Mouse (Mus musculus): Measurements from ENCODE around the gene Gatm. TPM values are rescaled to one million over a fixed set of nuclear protein-coding genes. Genes with fewer than 3 reads are reported as not detected.

Gatm gene
- total and polyA plus RNA-seq, 3 experiments: 3.1 to 4.4 (median 3.3) TPM

DNA sequence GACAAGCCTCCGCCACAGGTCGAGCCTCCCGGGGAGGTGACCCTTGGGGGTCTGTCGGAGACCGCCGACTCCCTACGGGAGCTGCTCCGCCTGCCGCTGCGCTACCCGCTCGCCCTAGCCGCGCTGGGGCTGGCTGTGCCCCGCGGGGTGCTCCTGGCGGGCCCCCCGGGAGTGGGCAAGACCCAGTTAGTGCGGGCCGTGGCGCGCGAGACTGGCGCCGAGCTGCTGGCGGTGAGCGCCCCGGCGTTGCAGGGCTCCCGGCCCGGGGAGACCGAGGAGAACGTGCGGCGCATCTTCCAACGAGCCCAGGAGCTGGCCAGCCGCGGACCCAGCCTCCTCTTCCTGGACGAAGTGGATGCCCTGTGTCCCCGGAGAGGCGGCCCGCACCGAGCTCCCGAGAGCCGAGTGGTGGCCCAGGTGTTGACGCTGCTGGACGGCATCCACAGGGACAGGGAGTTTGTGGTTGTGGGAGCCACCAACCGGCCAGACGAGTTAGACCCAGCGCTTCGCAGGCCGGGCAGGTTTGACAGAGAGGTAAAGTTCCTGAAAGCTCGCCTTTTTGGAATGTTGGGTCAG lies 20.2 kb upstream of the Gatm start:
- peak overlapping the region; percentile 83 for H3K27ac ChIP-seq
- peaks cover 4% of the 10 kb centered on the region; the same call in 1 of the 2 replicates for H3K79me2 ChIP-seq (replicated peaks; ENCODE audit: control insufficient read depth, insufficient read depth, low read length)
- TF ChIP-seq CTCF (IDR thresholded peaks at IDR 0.05) (peak; percentile 15; the same call in 1 of the 2 replicates), POLR2A (IDR thresholded peaks at IDR 0.05; ENCODE audit: insufficient read depth, low read depth, low read length) (no peak)
- H3K27me3 ChIP-seq (ENCODE audit: control insufficient read depth, insufficient read depth, low read length): no peaks in the 10 kb centered on the region
- WGBS: under 1% methylated on average over 52 of the region's 53 CpGs
- peak overlapping the region; percentile 61 for H3K4me3 ChIP-seq
- DNase-seq: peak; percentile 46 to 47
- intact Hi-C loops (cut with DNase I): loop anchor here (2.0 to 10.0 kb wide), 2 partner anchors 71 to 123 kb away; partner anchors contain the start of gene Slc30a4
- H3K36me3 ChIP-seq (ENCODE audit: control insufficient read depth, insufficient read depth, low read length): peaks cover 4% of the 10 kb centered on the region; the same call in 1 of the 2 replicates
- peak overlapping the region; percentile 96 for H3K9ac ChIP-seq (ENCODE audit: low read depth, low read length)
- peaks cover 4% of the 10 kb centered on the region for H3K4me1 ChIP-seq (ENCODE audit: control insufficient read depth, insufficient read depth, low read length)

DNA sequence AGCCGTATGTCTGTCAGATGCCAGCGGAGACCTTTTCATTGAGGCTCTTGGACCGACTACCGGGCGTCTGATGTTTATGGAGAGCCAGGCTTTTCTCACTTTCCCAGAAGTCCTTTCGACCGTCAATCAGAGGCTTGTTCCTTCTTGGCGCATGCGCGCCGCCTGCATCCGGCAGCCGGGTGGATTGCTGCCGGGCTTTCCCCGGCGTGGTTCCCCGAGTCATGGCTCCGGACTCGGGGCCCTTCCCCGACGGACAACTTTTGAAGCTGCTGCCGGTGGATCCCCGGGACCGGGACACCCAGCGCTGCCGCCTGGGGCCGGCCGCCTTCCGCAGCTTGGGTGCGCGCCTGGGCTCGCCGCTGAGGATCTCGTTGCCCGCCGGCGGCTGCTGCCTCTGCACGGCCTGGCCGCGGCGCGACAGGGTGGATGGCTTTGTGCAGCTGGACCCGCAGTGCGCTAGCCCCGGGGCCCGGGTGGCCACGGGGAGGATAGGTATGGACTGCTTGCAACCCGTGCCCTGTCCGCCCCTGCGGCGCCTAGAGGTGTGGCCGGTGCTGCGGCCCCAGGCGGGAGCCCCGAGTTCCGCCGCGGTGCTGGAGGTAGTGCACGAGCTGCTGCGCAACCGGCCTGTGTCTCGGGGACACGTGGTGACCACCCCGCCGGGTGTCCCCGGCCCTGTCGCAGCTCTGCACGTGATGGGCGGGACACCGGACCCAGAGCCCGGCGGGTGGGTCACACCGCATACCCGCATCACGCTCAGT lies 19.5 kb upstream of the Gatm start:
- peak; percentile 89 to 93 for DNase-seq
- Histone ChIP-seq H3K4me3 (peak overlapping the region; percentile 61), H3K79me2 (replicated peaks; ENCODE audit: control insufficient read depth, insufficient read depth, low read length) (peaks cover 4% of the 10 kb centered on the region; the same call in 1 of the 2 replicates), H3K9ac (ENCODE audit: low read depth, low read length) (peak overlapping the region; percentile 96), H3K27me3 (ENCODE audit: control insufficient read depth, insufficient read depth, low read length) (no peaks in the 10 kb centered on the region), H3K4me1 (ENCODE audit: control insufficient read depth, insufficient read depth, low read length) (peaks cover 4% of the 10 kb centered on the region), H3K27ac (peak overlapping the region; percentile 83), H3K36me3 (ENCODE audit: control insufficient read depth, insufficient read depth, low read length) (peaks cover 4% of the 10 kb centered on the region; the same call in 1 of the 2 replicates)
- intact Hi-C loops (cut with DNase I): loop anchor here (2.0 to 10.0 kb wide), 2 partner anchors 72 to 124 kb away; partner anchors contain the start of gene Slc30a4
- TF ChIP-seq EP300 (IDR thresholded peaks at IDR 0.05; ENCODE audit: insufficient read depth, low read depth, low read length) (0 out of 2 replicates have a peak, but pooled peaks have one; percentile 14), POLR2A (IDR thresholded peaks at IDR 0.05; ENCODE audit: insufficient read depth, low read depth, low read length) (peak; percentile 71), CTCF (IDR thresholded peaks at IDR 0.05) (no peak; the same call in 1 of the 2 replicates)
- WGBS: under 1% methylated on average over 75 of the region's 75 CpGs

DNA sequence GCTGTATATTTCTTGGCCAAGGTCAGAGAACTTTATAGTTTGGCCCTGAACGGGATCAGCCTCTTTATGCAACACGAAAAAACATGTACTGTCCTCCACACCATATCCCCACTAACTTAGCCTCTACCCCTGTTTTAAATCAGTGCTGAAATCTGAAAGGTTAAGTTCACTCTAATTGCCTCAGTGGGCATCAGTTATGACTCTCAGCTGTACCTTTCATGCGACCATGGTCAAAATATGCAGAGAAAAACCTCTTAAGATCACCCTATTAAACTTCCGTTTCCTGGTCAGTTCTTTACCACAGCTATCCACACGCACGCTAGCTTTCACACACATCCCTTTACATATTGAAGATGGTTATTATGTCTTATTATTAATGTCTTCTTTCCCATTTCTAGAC lies 18.8 kb upstream of the Gatm start:
- TF ChIP-seq CTCF (IDR thresholded peaks at IDR 0.05): no peak
- TF ChIP-seq EP300 (IDR thresholded peaks at IDR 0.05; ENCODE audit: insufficient read depth, low read depth, low read length): no peak
- no peak for TF ChIP-seq POLR2A (IDR thresholded peaks at IDR 0.05; ENCODE audit: insufficient read depth, low read depth, low read length)
- Histone ChIP-seq H3K27ac (peak overlapping the region; percentile 83), H3K4me1 (ENCODE audit: control insufficient read depth, insufficient read depth, low read length) (peaks cover 4% of the 10 kb centered on the region), H3K4me3 (peak overlapping the region; percentile 61), H3K27me3 (ENCODE audit: control insufficient read depth, insufficient read depth, low read length) (no peaks in the 10 kb centered on the region), H3K9ac (ENCODE audit: low read depth, low read length) (no peak overlapping the region), H3K36me3 (ENCODE audit: control insufficient read depth, insufficient read depth, low read length) (peaks cover 4% of the 10 kb centered on the region; the same call in 1 of the 2 replicates), H3K79me2 (replicated peaks; ENCODE audit: control insufficient read depth, insufficient read depth, low read length) (peaks cover 4% of the 10 kb centered on the region; the same call in 1 of the 2 replicates)
- intact Hi-C loops (cut with DNase I): loop anchor here (1.0 to 10.0 kb wide), 6 partner anchors 61 to 285 kb away; partner anchors contain the start of gene Slc30a4
- WGBS: 49% methylated on average over 6 of the region's 6 CpGs
- no peak for DNase-seq

GRCm38 (mm10) chr2:122628976-122629375 lies 17.9 kb upstream of the Gatm start:
- Histone ChIP-seq H3K36me3 (ENCODE audit: control insufficient read depth, insufficient read depth, low read length) (peaks cover 4% of the 10 kb centered on the region; the same call in 1 of the 2 replicates), H3K79me2 (replicated peaks; ENCODE audit: control insufficient read depth, insufficient read depth, low read length) (peaks cover 4% of the 10 kb centered on the region; the same call in 1 of the 2 replicates), H3K27ac (no peak overlapping the region), H3K27me3 (ENCODE audit: control insufficient read depth, insufficient read depth, low read length) (no peaks in the 10 kb centered on the region), H3K4me1 (ENCODE audit: control insufficient read depth, insufficient read depth, low read length) (peaks cover 4% of the 10 kb centered on the region), H3K4me3 (no peak overlapping the region), H3K9ac (ENCODE audit: low read depth, low read length) (no peak overlapping the region)
- intact Hi-C loops (cut with DNase I): loop anchor here (1.0 to 10.0 kb wide), 4 partner anchors 60 to 284 kb away; no protein-coding TSS in a partner anchor
- peak; percentile 73 to 78 for DNase-seq
- 2% methylated on average over 7 of the region's 7 CpGs for WGBS
- TF ChIP-seq CTCF (IDR thresholded peaks at IDR 0.05) (peak; percentile 82), EP300 (IDR thresholded peaks at IDR 0.05; ENCODE audit: insufficient read depth, low read depth, low read length) (peak; percentile 84), POLR2A (IDR thresholded peaks at IDR 0.05; ENCODE audit: insufficient read depth, low read depth, low read length) (no peak)

DNA sequence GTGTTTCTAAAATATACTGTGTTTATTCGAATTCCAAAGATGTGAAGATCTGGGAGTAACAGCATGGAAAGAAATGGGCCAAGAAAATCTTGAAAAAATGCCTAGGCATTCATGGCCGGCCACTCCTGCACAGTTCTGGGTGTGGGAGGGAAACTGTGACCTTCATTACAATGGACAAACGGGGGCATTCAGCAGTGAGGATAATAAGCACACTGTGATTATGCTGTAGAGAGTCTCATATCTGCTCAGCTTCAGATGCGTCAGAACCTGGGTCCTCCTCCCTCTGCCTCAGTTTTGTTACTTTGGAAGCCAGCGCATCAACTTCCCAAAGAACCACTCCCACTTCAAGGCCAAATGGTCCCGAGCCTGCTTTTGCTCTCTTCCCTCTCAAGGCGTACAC lies 14.8 kb upstream of the Gatm start:
- WGBS: 46% methylated on average over 7 of the region's 7 CpGs
- Histone ChIP-seq H3K36me3 (ENCODE audit: control insufficient read depth, insufficient read depth, low read length) (no peaks in the 10 kb centered on the region), H3K27ac (no peak overlapping the region), H3K4me3 (no peak overlapping the region), H3K9ac (ENCODE audit: low read depth, low read length) (no peak overlapping the region), H3K27me3 (ENCODE audit: control insufficient read depth, insufficient read depth, low read length) (no peaks in the 10 kb centered on the region; the same call in 1 of the 2 replicates), H3K4me1 (ENCODE audit: control insufficient read depth, insufficient read depth, low read length) (no peaks in the 10 kb centered on the region), H3K79me2 (replicated peaks; ENCODE audit: control insufficient read depth, insufficient read depth, low read length) (peaks cover 2% of the 10 kb centered on the region; the same call in 1 of the 2 replicates)
- intact Hi-C loops (cut with DNase I): loop anchor here (10.0 kb wide), 3 partner anchors 161 to 281 kb away; no protein-coding TSS in a partner anchor
- no peak for TF ChIP-seq CTCF (IDR thresholded peaks at IDR 0.05)
- TF ChIP-seq POLR2A (IDR thresholded peaks at IDR 0.05; ENCODE audit: insufficient read depth, low read depth, low read length): no peak
- no peak for TF ChIP-seq EP300 (IDR thresholded peaks at IDR 0.05; ENCODE audit: insufficient read depth, low read depth, low read length)
- DNase-seq: no peak
